Mouse (Mus musculus) testis, adult 2 months (tissue): ENCODE results near the gene Dus2.

ENCODE experiments used
- CTCF ChIP-seq: fragments of 200-500 bp; IDR thresholded peaks from 2 replicates; pipeline ENCODE4 v1.5.1; 2012; ENCODE audit warnings: low read depth, mild to moderate bottlenecking, inconsistent platforms, low read length, moderate library complexity; ENCODE audit not compliant: control insufficient read depth, insufficient read depth, insufficient replicate concordance
- POLR2A ChIP-seq: fragments of 200-500 bp; IDR thresholded peaks from 2 replicates; pipeline ENCODE4 v1.6.1; 2012; ENCODE audit warnings: low read depth, mild to moderate bottlenecking, inconsistent platforms, low read length, moderate library complexity; ENCODE audit not compliant: control insufficient read depth

DNA sequence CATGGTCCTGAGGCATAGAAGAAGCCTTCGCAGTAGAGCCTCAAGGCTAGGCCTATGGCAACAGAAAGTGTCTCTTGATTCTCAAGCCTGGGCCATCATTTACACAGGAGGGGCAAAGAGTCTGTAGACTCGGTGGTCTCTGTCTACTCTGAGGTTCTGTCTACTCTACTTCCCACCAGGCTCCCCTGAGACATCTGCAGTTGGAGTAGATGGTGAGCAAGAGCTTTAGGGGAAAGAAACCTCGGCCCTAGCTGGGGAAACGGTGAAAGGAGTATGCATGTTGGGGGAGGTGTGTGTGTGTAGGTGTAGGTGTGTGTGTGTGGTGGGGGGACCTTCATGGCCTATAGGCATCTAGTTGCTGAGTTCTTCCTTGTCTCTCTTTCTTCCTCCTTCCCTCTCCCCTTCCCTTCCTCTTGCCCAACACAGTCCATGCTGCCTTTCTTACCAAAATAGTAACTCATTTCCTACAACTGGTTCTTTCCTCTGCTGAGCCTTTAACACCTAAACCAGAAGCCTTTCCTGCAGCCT, 65.4 kb downstream of the Dus2 start:
- no peak for TF ChIP-seq POLR2A
- no peak for TF ChIP-seq CTCF
